Mouse (Mus musculus) forebrain, embryonic 10.5 days (tissue): ENCODE data around the gene Nav2. TPM values are rescaled to one million over a fixed set of nuclear protein-coding genes. Genes with fewer than 3 reads are reported as not detected.

Source experiments
- DNase-seq: peaks from one replicate; pipeline ENCODE4 v3.0.0-alpha.2; 2017; ENCODE audit warnings: low spot score; ENCODE audit errors: extremely low spot score
- H3K27ac ChIP-seq: fragments of 300-500 bp; sonication (generic); 2 replicates; pipeline ENCODE4 v1.5.1; 2016; ENCODE audit warnings: mild to moderate bottlenecking
- H3K27me3 ChIP-seq: fragments of 300-500 bp; sonication (generic); 2 replicates; pipeline ENCODE4 v1.6.1; 2016; ENCODE audit warnings: mild to moderate bottlenecking; ENCODE audit not compliant: poor library complexity, severe bottlenecking
- H3K36me3 ChIP-seq: fragments of 300-500 bp; sonication (generic); replicated peaks from 2 replicates; pipeline ENCODE4 v1.6.1; 2016; ENCODE audit warnings: mild to moderate bottlenecking, moderate library complexity
- H3K4me1 ChIP-seq: fragments of 300-500 bp; sonication (generic); 2 replicates; pipeline ENCODE4 v1.6.1; 2016
- H3K4me3 ChIP-seq: fragments of 300-500 bp; sonication (generic); 2 replicates; pipeline ENCODE4 v1.5.1; 2016; ENCODE audit warnings: mild to moderate bottlenecking, moderate library complexity
- H3K9me3 ChIP-seq: fragments of 300-500 bp; sonication (generic); 2 replicates; pipeline ENCODE4 v1.6.1; 2016; ENCODE audit warnings: mild to moderate bottlenecking, moderate library complexity
- WGBS: fragments of 180-500 bp; shearing (Covaris S2); methylation state at CpG from one replicate; pipeline ENCODE4 v1.1.7; 2016; 5-methylcytosine and 5-hydroxymethylcytosine counted together
- polyA plus RNA-seq: library from polyadenylated mRNA; unstranded; fragments of >200 nt; fragmentation: Nextera tagmentation; extraction: Ambion mirVana; gene quantifications from 2 replicates; pipeline ENCODE4 v1.2.1, GENCODE M21; 2016

Nav2 gene
- polyA plus RNA-seq, 1 experiment from 2014 or later: 6.1 TPM

DNA sequence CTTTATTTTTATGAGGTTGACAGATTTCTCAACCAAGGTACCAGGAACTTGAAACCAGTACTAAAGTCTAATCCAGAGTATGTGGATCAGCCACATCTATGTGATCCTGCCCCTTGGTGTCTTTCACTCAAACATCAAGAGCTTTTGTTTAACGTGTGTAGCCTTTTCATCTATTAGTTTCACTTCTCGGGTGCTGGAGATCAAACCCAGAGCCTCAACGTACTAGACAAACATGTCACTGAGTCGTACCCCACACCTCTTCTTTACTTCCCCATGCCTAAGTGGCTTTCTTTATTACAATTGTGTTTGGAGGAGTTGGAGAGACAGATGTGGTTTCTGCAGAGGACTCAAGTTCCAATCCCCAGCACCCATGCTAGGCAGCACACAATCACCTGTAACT, 512.7 kb downstream of the Nav2 start:
- no peaks in the 10 kb centered on the region for H3K36me3 ChIP-seq
- H3K27ac ChIP-seq: no peak overlapping the region
- peaks cover 10% of the 10 kb centered on the region for H3K4me1 ChIP-seq
- DNase-seq: no peak
- 86% methylated on average over 4 of the region's 4 CpGs for WGBS
- H3K27me3 ChIP-seq: no peaks in the 10 kb centered on the region
- no peaks in the 10 kb centered on the region for H3K9me3 ChIP-seq
- H3K4me3 ChIP-seq: no peak overlapping the region

DNA sequence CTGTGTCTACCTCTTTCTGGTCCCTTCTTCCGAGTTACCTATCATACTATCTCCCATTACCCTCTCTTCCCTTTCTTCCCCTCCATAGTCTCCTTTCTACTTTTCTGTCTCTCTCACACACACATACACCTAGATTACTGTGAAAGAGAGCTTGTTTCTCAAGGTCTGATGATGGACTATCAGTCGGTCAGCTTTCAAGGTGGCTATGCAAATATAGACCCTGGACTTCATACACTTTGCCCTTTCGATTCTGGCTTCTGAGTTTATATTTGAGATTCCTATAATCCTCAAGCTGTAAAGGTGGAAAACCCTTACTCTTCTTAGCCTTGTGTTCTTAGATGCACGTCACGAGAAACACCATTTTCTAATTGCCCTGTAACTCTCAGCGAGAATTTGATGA, 515.4 kb downstream of the Nav2 start:
- Histone ChIP-seq H3K36me3 (no peaks in the 10 kb centered on the region), H3K9me3 (no peaks in the 10 kb centered on the region), H3K4me1 (peaks cover 12% of the 10 kb centered on the region), H3K4me3 (no peak overlapping the region), H3K27me3 (no peaks in the 10 kb centered on the region), H3K27ac (no peak overlapping the region)
- DNase-seq: no peak
- WGBS: 90% methylated on average over 6 of the region's 6 CpGs

DNA sequence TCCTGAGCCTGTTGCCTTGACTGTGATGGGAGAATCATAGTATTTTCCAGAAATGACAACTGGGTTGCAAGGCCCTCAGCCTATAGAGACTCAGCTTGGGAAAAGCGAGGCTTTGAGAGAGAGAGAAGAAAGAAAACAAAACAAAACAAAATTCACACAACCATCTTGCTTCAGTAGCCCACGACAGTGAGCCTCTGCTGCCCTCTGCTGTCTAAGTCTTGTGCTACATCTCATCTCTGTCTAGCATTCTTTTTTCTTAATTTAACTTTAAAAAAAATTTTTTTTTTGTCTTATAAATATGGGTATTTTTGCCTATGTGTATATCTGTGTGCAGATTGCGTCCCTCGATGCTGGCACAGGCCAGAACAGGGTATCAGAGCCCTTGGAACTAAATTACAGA, 517.5 kb downstream of the Nav2 start:
- Histone ChIP-seq H3K4me3 (no peak overlapping the region), H3K27ac (no peak overlapping the region), H3K27me3 (no peaks in the 10 kb centered on the region), H3K4me1 (peaks cover 13% of the 10 kb centered on the region), H3K9me3 (no peaks in the 10 kb centered on the region), H3K36me3 (no peaks in the 10 kb centered on the region)
- 48% methylated on average over 4 of the region's 4 CpGs for WGBS
- peak; percentile 41 for DNase-seq

DNA sequence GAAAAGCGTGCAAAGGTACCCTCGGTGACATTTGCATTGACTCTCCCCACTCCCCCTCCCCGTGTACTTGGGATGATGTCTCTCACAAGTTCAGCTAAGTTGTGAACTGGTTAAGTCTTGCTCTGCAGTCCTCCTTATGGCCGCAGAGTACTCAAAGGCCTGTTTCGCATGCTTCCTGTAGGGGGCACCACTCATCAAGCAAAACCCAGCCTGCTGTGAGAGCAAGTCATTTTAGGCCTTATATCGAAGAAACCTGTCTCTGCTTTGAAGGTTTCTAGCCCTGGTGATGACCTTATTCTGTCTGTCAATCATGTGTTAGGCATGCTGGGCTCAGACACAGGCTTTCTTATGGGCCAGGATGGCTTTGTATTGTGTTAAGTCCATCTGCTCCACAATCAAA, 519.3 kb downstream of the Nav2 start:
- WGBS: 52% methylated on average over 6 of the region's 6 CpGs
- H3K4me1 ChIP-seq: peaks cover 13% of the 10 kb centered on the region
- H3K27ac ChIP-seq: no peak overlapping the region
- no peaks in the 10 kb centered on the region for H3K27me3 ChIP-seq
- peak; percentile 30 for DNase-seq
- H3K4me3 ChIP-seq: no peak overlapping the region
- no peaks in the 10 kb centered on the region for H3K9me3 ChIP-seq
- no peaks in the 10 kb centered on the region for H3K36me3 ChIP-seq

DNA sequence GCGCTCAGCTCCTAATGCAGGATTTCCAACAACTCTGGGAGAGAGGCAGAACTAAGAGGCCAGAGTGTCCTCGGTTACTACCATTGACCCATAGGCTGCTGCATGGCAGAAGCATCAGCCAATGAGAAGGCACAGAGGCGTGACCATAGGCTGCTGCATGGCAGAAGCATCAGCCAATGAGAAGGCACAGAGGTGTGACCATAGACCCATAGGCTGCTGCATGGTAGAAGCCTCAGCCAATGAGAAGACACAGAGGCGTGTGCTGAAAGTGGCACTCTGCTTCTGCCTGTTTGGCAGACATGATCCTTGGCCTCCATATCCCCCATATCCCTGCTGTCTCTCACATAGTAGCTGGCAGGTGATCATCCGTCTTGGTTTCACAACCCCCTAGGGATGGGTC, 520.4 kb downstream of the Nav2 start:
- H3K4me3 ChIP-seq: no peak overlapping the region
- no peaks in the 10 kb centered on the region for H3K9me3 ChIP-seq
- H3K4me1 ChIP-seq: peaks cover 13% of the 10 kb centered on the region
- WGBS: 76% methylated on average over 5 of the region's 5 CpGs
- no peak overlapping the region for H3K27ac ChIP-seq
- no peaks in the 10 kb centered on the region for H3K27me3 ChIP-seq
- no peak for DNase-seq
- H3K36me3 ChIP-seq: no peaks in the 10 kb centered on the region

DNA sequence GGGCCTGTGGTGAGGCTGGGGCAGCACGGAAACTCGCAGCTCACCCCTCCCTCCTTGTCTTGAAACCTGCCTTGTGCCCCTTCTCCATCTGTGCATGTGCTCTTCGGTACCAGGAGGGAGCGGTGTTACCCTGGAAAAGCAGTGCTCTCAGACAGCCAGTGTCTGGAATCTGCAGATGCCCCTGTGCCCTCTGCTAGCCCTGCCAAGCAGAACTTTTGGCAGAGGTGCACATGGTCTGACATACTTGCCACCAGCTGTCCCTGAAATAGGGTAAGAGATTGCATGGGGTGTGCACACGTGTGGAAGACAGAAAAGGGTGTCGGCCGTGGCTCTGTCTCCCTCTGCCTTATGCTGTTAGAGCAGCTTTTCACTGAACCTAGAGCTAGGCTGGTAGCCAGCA, 522.3 kb downstream of the Nav2 start:
- WGBS: 89% methylated on average over 7 of the region's 7 CpGs
- Histone ChIP-seq H3K36me3 (no peaks in the 10 kb centered on the region), H3K4me1 (peaks cover 5% of the 10 kb centered on the region; the same call in 1 of the 2 replicates), H3K9me3 (no peaks in the 10 kb centered on the region), H3K27me3 (no peaks in the 10 kb centered on the region), H3K27ac (no peak overlapping the region), H3K4me3 (no peak overlapping the region)
- DNase-seq: no peak

DNA sequence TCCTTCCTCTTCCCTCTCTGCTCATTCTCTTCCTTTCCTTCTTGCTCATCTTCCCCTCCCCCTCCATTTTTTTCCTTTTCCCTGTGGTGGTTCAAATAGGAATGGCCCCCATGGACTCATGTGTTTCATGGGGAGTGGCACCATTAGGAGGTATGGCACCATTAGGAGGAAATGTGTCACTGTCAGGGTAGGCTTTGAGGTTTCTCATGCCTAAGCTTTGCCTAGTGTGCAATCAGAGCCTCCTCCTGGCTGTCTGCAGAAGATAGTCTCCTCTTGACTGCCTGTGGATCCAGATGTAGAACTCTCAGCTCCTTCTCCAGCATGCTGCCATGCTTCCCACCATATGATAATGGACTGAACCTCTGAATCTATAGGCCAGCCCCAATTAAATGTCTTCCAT, 525.4 kb downstream of the Nav2 start:
- Histone ChIP-seq H3K9me3 (no peaks in the 10 kb centered on the region), H3K36me3 (no peaks in the 10 kb centered on the region), H3K27ac (no peak overlapping the region), H3K27me3 (no peaks in the 10 kb centered on the region), H3K4me3 (no peak overlapping the region), H3K4me1 (peaks cover 14% of the 10 kb centered on the region)
- DNase-seq: no peak

DNA sequence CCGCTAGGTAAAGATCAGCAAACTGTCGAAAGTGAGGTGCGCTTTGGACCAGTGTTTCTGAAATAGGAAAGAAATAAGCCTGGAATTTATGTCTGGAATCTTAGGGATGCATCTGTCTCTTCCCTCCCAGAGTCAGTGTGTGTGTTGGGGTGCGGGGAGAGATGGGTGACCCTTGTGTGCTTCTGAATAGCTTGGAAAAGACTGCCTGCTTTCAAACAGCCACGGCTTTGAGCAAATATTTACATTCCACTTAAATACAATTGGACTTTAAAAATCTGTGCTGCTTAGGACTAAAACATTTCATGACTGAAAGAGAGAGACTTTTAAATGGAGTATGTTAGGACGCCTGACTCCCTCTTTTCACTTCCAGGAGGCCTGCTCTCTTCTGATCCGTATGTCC, 528.0 kb downstream of the Nav2 start:
- Histone ChIP-seq H3K4me1 (peaks cover 17% of the 10 kb centered on the region), H3K4me3 (no peak overlapping the region), H3K27ac (no peak overlapping the region), H3K9me3 (no peaks in the 10 kb centered on the region), H3K27me3 (no peaks in the 10 kb centered on the region), H3K36me3 (no peaks in the 10 kb centered on the region)
- 86% methylated on average over 7 of the region's 7 CpGs for WGBS
- DNase-seq: no peak

DNA sequence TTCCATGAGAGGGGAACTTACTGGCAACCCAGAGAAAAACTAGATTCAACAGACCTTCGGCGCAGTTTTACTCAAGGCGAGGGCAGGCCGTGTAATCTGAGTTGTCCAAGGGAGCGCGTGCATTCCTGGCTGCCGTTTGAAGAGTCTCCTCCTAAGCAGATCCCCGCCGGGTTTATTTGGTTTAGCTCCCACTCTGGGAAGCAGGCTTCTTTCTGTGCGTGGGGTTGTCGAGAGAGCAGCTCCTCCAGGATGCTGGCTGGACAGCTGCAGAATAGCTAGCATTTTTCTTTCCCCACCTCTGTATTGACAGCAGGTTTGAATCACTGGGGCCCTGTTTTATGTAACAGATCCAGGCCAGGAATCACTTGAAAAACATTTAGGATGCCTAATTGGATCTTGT, 529.4 kb downstream of the Nav2 start:
- H3K4me3 ChIP-seq: no peak overlapping the region
- no peaks in the 10 kb centered on the region for H3K27me3 ChIP-seq
- H3K36me3 ChIP-seq: no peaks in the 10 kb centered on the region
- 36% methylated on average over 11 of the region's 11 CpGs for WGBS
- 0 out of 2 replicates have a peak overlapping the region, but pooled peaks have one; percentile 44 for H3K27ac ChIP-seq
- no peaks in the 10 kb centered on the region for H3K9me3 ChIP-seq
- H3K4me1 ChIP-seq: peaks cover 19% of the 10 kb centered on the region
- no peak for DNase-seq

DNA sequence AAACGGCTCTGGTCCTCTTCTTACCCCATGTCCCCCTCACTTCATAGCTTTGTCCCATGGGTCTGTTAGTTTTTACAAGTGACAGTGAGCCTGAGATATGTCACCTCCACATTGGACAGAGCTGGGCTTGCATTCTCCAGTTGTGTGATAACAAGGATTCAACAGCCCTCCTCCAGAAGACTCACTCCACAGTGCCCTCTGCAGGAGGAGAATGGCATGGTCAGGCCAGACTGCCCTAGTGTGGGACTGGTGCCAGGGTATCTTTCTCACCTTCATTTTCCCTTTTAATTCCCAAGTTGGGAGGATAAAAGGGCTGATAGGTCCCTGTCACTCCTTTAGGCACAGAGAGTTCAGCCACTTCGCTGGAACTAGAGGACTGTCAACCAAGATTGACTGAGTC, 530.6 kb downstream of the Nav2 start:
- 81% methylated on average over 2 of the region's 2 CpGs for WGBS

DNA sequence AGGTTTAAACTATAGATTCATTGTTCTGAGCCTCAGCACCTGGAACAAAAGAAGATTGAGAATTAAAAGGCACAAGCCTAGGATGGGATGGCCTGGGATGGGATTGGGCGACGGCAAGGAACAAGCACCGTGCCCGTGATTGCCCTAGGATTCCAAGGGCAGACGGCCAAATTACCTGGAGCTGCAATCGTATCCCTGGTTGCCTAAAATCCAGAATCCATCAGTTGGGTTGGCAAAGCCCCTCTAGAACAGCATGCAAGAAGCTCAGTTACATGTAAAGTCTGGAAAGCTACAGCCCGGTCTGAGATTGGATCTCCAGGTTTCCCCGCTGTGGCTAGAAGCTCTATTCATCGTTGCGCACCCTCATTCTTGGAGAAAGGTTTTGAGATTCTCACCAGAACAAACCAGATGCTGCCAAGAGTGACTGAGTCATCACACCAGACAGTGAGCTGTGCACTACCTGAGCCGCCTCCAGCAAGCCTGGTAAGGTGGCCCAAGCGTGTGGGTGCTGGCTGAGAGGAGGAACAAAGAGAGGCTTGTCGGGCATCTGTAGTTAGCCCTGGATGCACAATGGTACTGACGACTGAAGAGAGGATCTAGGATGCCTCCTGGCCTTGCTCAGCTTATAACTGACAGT, 531.9 kb downstream of the Nav2 start:
- Histone ChIP-seq H3K36me3 (no peaks in the 10 kb centered on the region), H3K4me1 (peaks cover 26% of the 10 kb centered on the region)
- WGBS: 92% methylated on average over 14 of the region's 14 CpGs

More for the DNA sequence above, 530.6 kb downstream of the Nav2 start:
- H3K4me1 ChIP-seq: peaks cover 23% of the 10 kb centered on the region
- no peaks in the 10 kb centered on the region for H3K9me3 ChIP-seq
- H3K27me3 ChIP-seq: peaks cover 6% of the 10 kb centered on the region; the same call in 1 of the 2 replicates
- DNase-seq: no peak
- no peaks in the 10 kb centered on the region for H3K36me3 ChIP-seq
- no peak overlapping the region for H3K4me3 ChIP-seq
- H3K27ac ChIP-seq: peak overlapping the region; percentile 54

DNA sequence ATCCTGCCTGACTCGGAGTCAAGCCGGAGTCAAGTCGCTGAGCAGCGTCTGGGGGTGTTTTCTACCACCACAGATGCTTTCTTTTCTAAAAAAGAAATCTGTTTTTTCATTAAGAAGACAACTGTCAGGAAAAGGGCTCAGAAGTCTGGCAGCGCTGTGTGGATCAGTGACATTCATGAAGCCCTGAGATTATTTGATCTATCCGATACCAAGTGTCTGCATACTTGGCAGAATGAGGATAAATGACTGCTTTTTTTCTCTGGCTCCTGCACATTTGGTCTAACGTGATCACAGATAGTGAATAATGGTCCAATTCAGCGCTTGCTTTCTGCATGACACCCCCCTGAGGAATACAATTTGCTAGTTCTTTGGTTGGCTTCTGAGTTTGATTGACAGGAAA, 533.7 kb downstream of the Nav2 start:
- Histone ChIP-seq H3K27me3 (peaks cover 6% of the 10 kb centered on the region; the same call in 1 of the 2 replicates), H3K9me3 (no peaks in the 10 kb centered on the region), H3K36me3 (no peaks in the 10 kb centered on the region), H3K4me1 (peaks cover 26% of the 10 kb centered on the region), H3K4me3 (no peak overlapping the region), H3K27ac (no peak overlapping the region)
- no peak for DNase-seq
- WGBS: 85% methylated on average over 8 of the region's 8 CpGs

More for the DNA sequence above, 531.9 kb downstream of the Nav2 start:
- no peak overlapping the region for H3K27ac ChIP-seq
- H3K9me3 ChIP-seq: no peaks in the 10 kb centered on the region
- H3K27me3 ChIP-seq: peaks cover 6% of the 10 kb centered on the region; the same call in 1 of the 2 replicates
- no peak overlapping the region for H3K4me3 ChIP-seq
- no peak for DNase-seq

DNA sequence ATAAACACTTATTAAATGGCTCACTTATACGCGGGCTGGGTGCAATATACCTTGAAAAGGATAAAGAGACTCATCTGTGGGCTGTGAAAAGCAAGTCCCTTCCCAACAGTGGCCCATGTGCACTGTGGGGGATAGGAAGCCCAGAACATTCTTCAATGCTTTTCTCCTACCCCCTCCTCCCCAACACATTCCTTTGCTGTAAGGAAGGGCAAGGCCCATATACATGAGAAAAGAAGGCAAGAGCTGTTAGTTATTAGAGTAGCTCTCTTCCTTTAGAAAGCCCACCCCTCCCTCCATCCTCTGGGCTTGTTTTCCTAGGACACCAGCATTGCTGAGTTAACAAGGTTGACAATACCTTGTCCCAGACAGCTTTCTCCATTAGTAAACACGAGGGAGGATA, 540.1 kb downstream of the Nav2 start:
- Histone ChIP-seq H3K36me3 (no peaks in the 10 kb centered on the region), H3K9me3 (no peaks in the 10 kb centered on the region), H3K4me3 (no peak overlapping the region), H3K27ac (no peak overlapping the region), H3K4me1 (peaks cover 37% of the 10 kb centered on the region), H3K27me3 (peaks cover 39% of the 10 kb centered on the region)
- no peak for DNase-seq
- WGBS: 71% methylated on average over 3 of the region's 3 CpGs
